Mouse (Mus musculus) C2C12 (cell line): ENCODE results near the gene Rce1. TPM values are rescaled to one million over a fixed set of nuclear protein-coding genes. Genes with fewer than 3 reads are reported as not detected.

Experiments used
- H3K27me3 ChIP-seq: one replicate; pipeline ENCODE4 v1.6.1; 2011; ENCODE audit not compliant: control insufficient read depth, insufficient read depth, insufficient read length
- H3K36me3 ChIP-seq: one replicate; pipeline ENCODE4 v1.6.1; 2011; ENCODE audit not compliant: control insufficient read depth, insufficient read depth
- H3K4me3 ChIP-seq: one replicate; pipeline ENCODE4 v1.5.1; 2011; ENCODE audit warnings: mild to moderate bottlenecking, control low read depth; ENCODE audit not compliant: poor library complexity, insufficient read depth, severe bottlenecking
- H3K79me2 ChIP-seq: one replicate; pipeline ENCODE4 v1.6.1; 2011; ENCODE audit not compliant: control insufficient read depth, insufficient read depth
- H3K79me3 ChIP-seq: one replicate; pipeline ENCODE4 v1.6.1; 2011; ENCODE audit warnings: low read depth, control low read depth
- H3ac ChIP-seq: one replicate; pipeline ENCODE3; 2011; ENCODE audit warnings: low read depth; ENCODE audit not compliant: control insufficient read depth, insufficient read length
- CEBPB ChIP-seq: IDR thresholded peaks from one replicate; pipeline ENCODE4 v1.6.1; 2011; ENCODE audit warnings: low read depth, mild to moderate bottlenecking, control low read depth, moderate library complexity
- CTCF ChIP-seq: IDR thresholded peaks from one replicate; pipeline ENCODE4 v1.5.1; 2011; ENCODE audit not compliant: control insufficient read depth, insufficient read depth, insufficient read length
- FOSL1 ChIP-seq: IDR thresholded peaks from one replicate; pipeline ENCODE4 v1.8.0; 2011; ENCODE audit warnings: mild to moderate bottlenecking, low read length; ENCODE audit not compliant: poor library complexity, insufficient read depth, severe bottlenecking
- MAX ChIP-seq: IDR thresholded peaks from one replicate; pipeline ENCODE4 v1.6.1; 2011; ENCODE audit warnings: mild to moderate bottlenecking, control low read depth
- MYOD1 ChIP-seq: IDR thresholded peaks from one replicate; pipeline ENCODE4 v1.6.1; 2011; ENCODE audit warnings: low read depth; ENCODE audit not compliant: control insufficient read depth, insufficient read length
- MYOG ChIP-seq: IDR thresholded peaks from one replicate; pipeline ENCODE4 v1.6.1; 2011; ENCODE audit not compliant: control insufficient read depth, insufficient read length; ENCODE audit errors: extremely low read depth
- USF1 ChIP-seq: IDR thresholded peaks from one replicate; pipeline ENCODE4 v1.6.1; 2011; ENCODE audit warnings: low read depth, mild to moderate bottlenecking, control low read depth, moderate library complexity
- polyA plus RNA-seq: library from polyadenylated mRNA; unstranded; fragments of >200 nt; fragmentation: generic; extraction: Trizol; gene quantifications from one replicate; pipeline ENCODE4 v1.2.1, GENCODE M21; 2012; ENCODE audit warnings: missing spikeins

Rce1 gene
- polyA plus RNA-seq, 1 experiment: 56.9 TPM

DNA sequence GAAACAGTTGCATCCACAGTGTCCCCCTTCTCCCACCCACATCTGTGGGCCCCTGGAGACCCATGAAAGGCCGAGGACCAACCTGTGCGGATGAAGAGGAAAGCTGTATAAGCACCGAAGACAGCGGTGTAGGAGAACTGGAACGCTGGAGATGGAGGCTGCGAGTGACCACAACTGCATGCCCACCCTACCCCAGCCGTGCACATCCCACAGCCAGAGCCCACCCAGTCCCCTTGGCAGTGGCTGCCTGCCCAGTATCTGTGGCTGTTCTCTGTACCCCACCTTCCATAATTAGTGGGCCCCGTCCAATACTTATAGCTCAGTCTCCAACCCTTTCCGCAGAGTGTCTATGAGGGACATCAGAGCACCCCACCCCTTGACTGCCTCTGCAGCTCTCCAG, 2.0 kb downstream of the Rce1 start:
- H3K4me3 ChIP-seq: no peak overlapping the region
- TF ChIP-seq FOSL1: no peak
- no peak for TF ChIP-seq CTCF
- TF ChIP-seq CEBPB: no peak
- no peak for TF ChIP-seq MAX
- no peak for TF ChIP-seq USF1
- no peak for TF ChIP-seq MYOD1
- TF ChIP-seq MYOG: no peak
- no peak overlapping the region for H3ac ChIP-seq
- peaks cover 11% of the 10 kb centered on the region for H3K36me3 ChIP-seq
- peaks cover 19% of the 10 kb centered on the region for H3K79me2 ChIP-seq
- H3K27me3 ChIP-seq: no peaks in the 10 kb centered on the region
- peaks cover 8% of the 10 kb centered on the region for H3K79me3 ChIP-seq

DNA sequence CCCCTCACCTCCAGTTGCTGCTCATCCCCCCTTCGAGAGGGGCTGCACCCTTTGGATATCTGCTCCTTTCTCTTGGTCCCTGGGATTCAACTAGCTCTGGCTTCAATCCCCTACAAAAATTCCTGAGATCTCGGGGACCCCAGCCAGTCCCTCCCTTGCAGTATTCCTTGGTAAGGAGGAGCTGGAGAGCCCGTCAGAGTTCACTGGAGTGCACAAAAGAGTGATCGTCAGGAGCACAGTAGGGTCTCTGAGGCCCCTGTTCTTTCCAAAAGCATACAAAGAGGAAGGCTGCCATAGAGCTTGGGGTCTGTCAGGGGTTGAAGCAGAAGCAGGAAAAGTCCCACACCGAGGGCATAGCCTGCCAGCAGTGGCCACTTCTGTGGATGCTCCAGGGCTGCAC, 2.7 kb downstream of the Rce1 start:
- Histone ChIP-seq H3K27me3 (no peaks in the 10 kb centered on the region), H3ac (no peak overlapping the region), H3K79me2 (peaks cover 19% of the 10 kb centered on the region), H3K4me3 (no peak overlapping the region), H3K79me3 (peaks cover 8% of the 10 kb centered on the region), H3K36me3 (peaks cover 11% of the 10 kb centered on the region)
- TF ChIP-seq FOSL1 (no peak), USF1 (no peak), CEBPB (no peak), MYOG (no peak)

- Histone ChIP-seq H3K79me3 (peaks cover 8% of the 10 kb centered on the region), H3K4me3 (no peak overlapping the region), H3ac (no peak overlapping the region), H3K27me3 (no peaks in the 10 kb centered on the region), H3K36me3 (peaks cover 11% of the 10 kb centered on the region), H3K79me2 (peaks cover 19% of the 10 kb centered on the region)
- TF ChIP-seq FOSL1: no peak
- no peak for TF ChIP-seq USF1
- TF ChIP-seq MAX: no peak
- no peak for TF ChIP-seq CTCF
- no peak for TF ChIP-seq CEBPB
- no peak for TF ChIP-seq MYOD1
- TF ChIP-seq MYOG: no peak
These were observed 4.7 kb downstream of the Rce1 start for GRCm38 (mm10) chr19:4620721-4621120.

DNA sequence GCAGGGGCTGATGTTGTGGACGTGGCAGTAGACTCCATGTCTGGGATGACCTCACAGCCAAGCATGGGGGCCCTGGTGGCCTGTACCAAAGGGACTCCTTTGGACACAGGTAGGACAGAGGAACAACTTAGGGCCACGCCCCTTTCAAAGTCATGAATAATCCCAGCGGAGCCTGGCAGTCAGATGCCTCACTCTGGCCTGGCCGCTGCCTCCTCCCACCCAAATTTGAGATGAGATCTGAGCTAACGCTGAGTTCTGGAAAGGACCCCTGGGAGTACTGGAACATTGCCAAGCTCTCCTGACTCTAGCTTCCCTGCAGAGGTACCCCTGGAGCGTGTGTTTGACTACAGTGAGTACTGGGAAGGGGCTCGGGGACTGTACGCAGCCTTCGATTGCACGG, 6.0 kb downstream of the Rce1 start:
- TF ChIP-seq CEBPB (no peak), FOSL1 (no peak), USF1 (no peak), CTCF (no peak), MAX (no peak), MYOD1 (no peak), MYOG (no peak)
- Histone ChIP-seq H3K36me3 (peaks cover 11% of the 10 kb centered on the region), H3K4me3 (no peak overlapping the region), H3ac (no peak overlapping the region), H3K79me3 (peaks cover 6% of the 10 kb centered on the region), H3K27me3 (no peaks in the 10 kb centered on the region), H3K79me2 (peaks cover 18% of the 10 kb centered on the region)

GRCm38 (mm10) chr19:4618183-4618582, 7.3 kb downstream of the Rce1 start:
- peaks cover 6% of the 10 kb centered on the region for H3K79me3 ChIP-seq
- peaks cover 17% of the 10 kb centered on the region for H3K36me3 ChIP-seq
- no peak for TF ChIP-seq USF1
- H3K27me3 ChIP-seq: no peaks in the 10 kb centered on the region
- no peak overlapping the region for H3K4me3 ChIP-seq
- H3ac ChIP-seq: no peak overlapping the region
- peaks cover 20% of the 10 kb centered on the region for H3K79me2 ChIP-seq

DNA sequence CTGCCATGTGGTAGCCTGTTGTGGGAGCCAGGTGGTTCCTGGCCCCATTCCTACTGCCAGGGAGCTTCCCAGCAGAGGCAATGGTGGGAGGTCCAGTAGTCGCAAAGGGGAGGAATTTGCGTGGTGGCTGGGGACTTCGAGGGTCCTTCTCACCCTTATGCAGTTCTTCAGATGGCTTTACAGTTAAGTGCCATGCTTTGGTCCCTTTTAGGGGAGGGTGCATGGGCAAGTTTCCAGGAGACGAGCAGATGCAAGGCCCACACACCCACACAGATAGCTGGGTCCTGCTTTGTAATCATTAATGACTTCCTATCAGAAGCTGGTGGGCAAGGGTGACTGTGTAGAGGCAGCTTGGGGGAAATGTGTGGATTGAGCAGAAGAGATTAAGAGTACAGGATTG, 8.9 kb downstream of the Rce1 start:
- Histone ChIP-seq H3ac (no peak overlapping the region), H3K27me3 (no peaks in the 10 kb centered on the region), H3K4me3 (no peak overlapping the region), H3K79me3 (peaks cover 12% of the 10 kb centered on the region), H3K79me2 (peaks cover 27% of the 10 kb centered on the region), H3K36me3 (peaks cover 12% of the 10 kb centered on the region)
- no peak for TF ChIP-seq MAX
- no peak for TF ChIP-seq MYOD1
- TF ChIP-seq USF1: no peak
- no peak for TF ChIP-seq CEBPB
- no peak for TF ChIP-seq MYOG
- no peak for TF ChIP-seq FOSL1
- no peak for TF ChIP-seq CTCF
